Mouse (Mus musculus): ENCODE results near the gene Sox8.

Gene Sox8

GRCm38 (mm10) chr17:25570648-25571452 lies at the start of gene Sox8:
Sox8 (minus strand) TSS chr17:25570686.
- DNase-seq: peak; percentile 64 to 78

GRCm38 (mm10) chr17:25618508-25619056 lies 48.1 kb upstream of the Sox8 start:
- DNase-seq: no peak

GRCm38 (mm10) chr17:25614723-25615510 lies 44.4 kb upstream of the Sox8 start:
- no peak for DNase-seq

- no peak for DNase-seq
Observed at GRCm38 (mm10) chr17:25613323-25613722, 42.8 kb upstream of the Sox8 start.

DNA sequence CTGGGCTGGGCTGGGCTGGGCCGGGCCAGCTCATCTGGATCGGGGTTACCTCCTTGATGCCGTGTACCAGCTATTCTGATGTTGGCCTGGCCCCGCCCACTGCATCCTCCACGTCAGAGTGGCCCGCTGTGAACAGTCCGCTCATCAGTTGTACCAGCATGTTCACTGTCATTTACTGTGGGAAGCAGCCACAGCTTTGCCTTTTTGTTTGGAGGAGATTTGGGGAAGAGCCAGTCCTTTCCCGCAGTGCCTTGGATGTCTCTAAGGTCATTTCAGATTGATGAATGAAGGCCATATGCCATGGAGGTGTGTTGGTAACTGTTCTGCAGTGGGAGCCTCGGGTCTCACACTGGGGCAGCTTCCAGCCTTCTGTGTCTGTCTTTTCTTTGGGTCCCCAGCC lies 42.1 kb upstream of the Sox8 start:
- no peak for DNase-seq

- no peak for DNase-seq
Observed at GRCm38 (mm10) chr17:25610151-25610550, 39.7 kb upstream of the Sox8 start.

DNA sequence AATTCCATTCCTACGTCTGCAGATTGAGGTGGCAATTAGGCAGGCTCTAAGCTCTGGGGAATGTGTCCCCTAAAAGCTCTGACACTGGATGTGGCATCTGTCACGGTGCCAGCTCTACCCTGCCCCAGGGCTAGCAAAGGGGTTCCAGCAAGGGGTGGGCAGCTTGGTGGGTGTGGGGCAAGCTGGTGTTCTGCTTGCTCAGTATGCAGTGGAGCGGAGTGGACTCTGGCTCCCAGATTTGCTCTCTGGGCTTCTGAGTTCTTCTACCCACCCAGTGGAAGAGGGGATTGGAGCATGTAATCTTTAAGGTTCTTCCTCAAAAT lies 39.0 kb upstream of the Sox8 start:
- no peak for DNase-seq

DNA sequence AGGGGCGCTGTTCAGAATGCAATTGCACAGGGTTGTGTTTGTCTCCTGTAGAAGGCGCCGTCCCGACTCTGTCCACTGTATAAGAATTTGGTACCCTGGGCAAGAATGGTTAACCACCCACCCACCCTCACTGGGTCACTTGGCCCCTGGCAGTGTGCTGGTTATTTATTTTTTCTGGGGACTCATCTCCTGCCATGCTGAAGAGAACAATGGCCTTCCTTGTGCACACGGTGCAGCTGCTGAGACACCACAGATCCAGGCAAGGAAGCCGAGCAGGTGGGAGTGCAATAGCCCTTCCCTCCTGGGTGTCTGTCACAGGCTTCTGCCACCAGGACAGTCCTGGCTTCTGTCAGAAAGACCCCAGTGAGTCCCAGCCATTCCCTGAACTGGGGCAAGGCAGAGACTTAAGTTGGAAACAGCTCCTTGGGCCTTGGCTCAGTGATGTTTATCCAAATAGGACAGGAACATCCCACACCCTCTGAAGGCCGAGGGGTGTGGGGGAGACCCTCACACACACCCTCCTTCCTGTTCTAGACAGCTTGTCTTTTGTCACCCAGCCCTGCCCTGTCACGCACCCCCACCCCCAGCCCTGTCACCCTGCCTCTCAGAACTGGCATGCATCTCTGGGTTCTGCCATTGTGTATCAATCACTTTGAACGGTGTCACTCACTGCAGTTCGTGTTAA lies 38.5 kb upstream of the Sox8 start:
- no peak for DNase-seq

GRCm38 (mm10) chr17:25608137-25608785 lies 37.8 kb upstream of the Sox8 start:
- no peak for DNase-seq

DNA sequence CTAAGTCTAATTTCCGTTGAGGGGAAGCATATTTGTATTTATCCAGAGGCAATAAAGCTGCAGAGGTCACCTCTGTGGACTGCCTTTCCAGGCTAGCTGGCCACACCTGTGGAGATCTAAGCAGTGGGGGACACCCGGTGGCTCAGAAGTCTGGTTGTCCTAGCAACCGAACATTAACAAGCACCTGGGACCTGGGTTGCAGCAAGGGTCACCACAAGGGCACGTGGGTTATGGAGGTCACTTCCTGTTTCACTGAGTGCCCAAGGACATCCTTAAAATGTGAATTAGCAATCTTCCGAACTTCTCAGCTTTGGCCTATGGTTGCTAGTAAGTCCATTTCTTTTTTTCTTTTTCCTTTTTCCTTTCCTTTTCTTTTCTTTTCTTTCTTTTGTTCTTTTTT lies 33.7 kb upstream of the Sox8 start:
- no peak for DNase-seq

- DNase-seq: no peak
Observed at GRCm38 (mm10) chr17:25602366-25602765, 31.9 kb upstream of the Sox8 start.

DNA sequence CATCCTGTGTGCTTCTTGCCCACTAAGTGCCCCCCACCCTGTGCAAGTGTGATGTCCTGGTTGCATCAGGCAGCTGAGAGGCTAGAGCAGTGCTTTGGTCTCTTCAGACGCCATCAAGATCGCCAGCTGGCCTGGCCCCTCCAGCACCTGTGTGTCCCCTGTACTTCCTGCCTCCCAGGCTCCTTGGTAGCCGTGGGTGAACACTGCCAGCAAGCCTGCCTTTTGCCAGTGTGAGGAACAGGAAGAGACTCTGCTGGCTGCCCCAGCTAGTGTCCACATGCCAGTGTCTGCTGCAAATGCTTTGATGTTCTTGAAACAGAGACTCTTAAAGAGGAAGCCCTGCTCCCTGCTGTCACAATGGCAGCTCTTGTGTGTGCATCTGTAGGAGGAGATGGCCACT lies 27.1 kb upstream of the Sox8 start:
- DNase-seq: no peak

- DNase-seq: no peak
Observed at GRCm38 (mm10) chr17:25595495-25595894, 25.0 kb upstream of the Sox8 start.

GRCm38 (mm10) chr17:25593411-25594261 lies 23.1 kb upstream of the Sox8 start:
- no peak for DNase-seq

- no peak for DNase-seq
Observed at GRCm38 (mm10) chr17:25592336-25592735, 21.9 kb upstream of the Sox8 start.

DNA sequence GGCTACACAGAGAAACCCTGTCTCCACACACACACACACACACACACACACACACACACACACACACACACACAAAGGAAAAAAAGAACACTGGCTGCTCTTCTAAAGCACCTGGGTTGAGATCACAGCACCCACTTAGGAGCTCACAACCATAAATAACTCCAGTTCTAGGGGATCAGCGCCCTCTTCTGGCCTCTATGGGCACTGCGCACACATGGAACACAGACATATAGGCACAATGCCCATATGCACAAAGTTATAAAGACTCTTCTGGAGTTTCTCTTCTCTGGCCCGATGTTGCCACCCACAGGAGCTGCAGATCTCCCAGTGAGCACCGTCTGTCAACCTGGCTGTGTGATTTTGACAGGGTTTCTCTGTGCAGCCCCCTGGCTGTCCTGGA lies 20.5 kb upstream of the Sox8 start:
- no peak for DNase-seq

- no peak for DNase-seq
Observed at GRCm38 (mm10) chr17:25590068-25590467, 19.6 kb upstream of the Sox8 start.

GRCm38 (mm10) chr17:25584646-25585045 lies 14.2 kb upstream of the Sox8 start:
- no peak for DNase-seq

DNA sequence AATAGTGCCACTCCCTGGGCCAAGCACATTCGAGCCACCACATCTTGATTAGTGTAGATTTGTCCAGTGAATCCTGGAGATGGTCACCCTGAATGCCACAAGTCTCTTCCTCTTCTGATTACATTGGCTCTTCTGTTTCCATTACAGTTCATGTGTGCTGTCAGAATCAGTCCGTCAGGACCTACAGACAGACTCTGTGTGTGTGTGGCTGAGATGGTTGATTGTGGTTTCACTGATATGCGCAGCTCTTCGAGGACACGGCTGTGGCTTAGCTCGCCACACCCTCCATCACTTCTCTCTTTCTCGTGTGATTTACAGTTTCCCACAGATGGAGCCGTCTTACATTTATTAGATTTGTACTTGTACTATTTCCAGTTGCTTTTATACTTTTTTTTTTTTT lies 13.4 kb upstream of the Sox8 start:
- no peak for DNase-seq

DNA sequence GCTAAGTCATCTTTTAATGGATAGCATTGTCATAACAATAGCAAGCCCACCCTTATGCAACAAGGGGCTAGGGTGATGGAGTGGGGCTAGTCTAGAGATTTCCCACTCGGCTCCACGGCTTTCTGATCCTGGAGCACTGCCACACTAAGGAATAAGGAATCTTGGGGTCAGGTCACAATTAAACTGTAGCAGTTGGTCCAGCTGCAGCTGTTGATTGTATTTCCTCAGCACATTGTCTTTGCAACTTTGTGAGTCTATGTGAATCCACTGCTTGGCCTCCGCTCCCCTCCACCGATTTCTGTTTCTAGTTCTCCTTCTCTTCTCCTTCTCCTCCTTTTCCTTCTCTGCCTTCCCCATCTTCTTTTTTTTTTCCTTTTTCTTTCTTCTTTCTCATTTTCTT lies 12.6 kb upstream of the Sox8 start:
- no peak for DNase-seq

DNA sequence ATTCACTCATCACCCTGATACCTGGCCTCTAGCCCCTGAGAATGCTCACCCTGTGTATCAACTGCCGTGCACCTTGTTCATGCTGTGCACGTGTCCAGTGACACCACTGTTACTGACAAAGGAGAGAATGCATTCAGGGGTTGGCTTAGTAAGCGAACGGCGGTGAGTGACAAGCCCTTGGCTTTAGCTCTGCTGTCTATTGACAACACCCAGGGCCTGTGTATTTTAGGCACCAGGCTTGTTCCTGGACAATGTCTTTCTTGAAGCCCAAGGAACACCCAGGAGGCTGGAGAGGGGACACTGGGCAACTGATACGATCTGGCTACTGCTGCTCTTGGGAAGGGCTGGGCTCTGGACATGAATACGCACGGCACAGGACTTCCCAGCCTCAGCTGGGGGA lies 11.6 kb upstream of the Sox8 start:
- DNase-seq: no peak
